Mouse (Mus musculus) testis, postnatal 14 days (tissue): ENCODE data around the gene Cnpy3.
"Not testable (repeated sequence)": the region's sequence is repeated elsewhere in the genome, so short reads cannot be mapped to it uniquely, and the experiment has no call there.

ENCODE experiments used
- DNase-seq: peaks from one replicate; pipeline ENCODE4 v3.0.0; 2021; ENCODE audit warnings: low spot score

Cnpy3 gene

DNA sequence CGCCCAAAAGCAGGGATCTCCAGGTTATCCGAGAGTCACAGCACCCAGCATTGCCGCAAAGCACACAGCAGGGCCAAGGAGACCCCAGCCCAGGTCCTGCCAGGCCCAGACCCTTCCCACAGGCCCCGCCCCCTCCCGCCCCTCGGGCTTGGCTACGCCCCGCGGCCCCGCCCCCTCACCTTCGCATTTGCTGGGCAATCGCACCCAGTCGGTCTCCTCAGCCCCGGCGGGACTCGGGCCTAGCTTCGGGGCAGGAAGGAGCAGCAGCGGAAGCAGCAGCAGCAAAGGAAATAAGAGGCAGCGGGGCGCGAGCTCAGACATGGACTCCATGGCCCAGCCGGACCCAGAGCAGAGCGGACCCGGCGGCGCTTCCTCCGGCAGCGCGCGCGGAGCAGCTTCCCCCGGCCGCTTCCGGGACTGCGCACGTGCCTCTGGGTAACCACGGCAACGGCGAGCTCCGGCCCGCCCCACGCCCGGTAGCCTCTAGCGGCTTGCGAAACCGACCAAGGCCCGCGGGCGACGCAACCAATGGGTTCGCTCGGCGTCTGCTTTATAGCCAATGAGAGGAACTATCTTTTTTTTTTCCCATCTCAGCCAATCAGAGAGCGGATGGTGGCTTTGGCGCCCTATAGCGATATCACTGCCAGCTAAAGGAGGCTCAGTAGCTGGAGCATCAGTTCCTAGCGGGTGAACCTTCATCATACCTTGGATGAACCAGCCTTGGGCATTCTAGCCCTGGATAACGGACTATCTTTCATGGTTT lies at the start of gene Cnpy3:
Cnpy3 (minus strand) TSS at position 421 of the 763 bp plus-strand sequence.
- DNase-seq, result peak; percentile 99

DNA sequence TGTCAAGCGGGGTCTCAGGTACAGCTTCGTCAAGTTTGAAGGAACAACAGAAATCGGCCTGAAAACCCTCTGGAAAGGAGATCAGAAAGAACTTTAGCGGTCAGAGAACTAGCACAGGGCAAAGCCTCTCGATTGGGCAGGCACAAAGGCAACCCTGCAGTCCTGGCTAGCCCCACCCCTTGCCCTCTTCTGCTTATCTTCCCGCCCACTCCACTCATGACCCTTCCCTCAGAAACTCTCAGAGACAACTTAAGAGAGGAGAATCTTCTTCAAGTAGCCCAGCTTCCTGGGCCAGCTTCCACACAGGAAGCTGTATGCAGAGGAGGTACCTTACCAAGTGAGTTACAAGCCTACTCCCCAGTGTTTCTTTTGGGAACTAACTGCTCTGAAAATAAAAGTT lies 49.7 kb upstream of the Cnpy3 start:
- DNase-seq, result no peak

DNA sequence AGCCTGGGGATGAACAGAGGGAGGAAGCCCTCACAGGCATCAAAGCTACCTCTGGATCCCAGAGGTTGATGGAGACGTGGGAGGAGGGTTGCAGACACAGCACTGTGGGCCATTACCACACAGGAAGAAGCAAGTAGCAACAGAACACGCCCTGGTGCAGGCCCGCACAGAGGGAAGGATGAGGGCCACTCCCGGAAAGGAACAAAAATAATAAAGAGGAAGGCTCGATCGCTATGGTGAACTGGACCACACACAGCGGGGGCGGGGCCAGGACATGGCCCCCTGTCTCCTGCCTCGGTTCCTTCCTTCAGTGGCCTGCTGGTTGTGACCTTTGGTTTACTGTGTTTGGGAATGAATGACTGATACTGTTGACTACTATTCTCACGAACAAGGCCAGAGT lies 47.7 kb upstream of the Cnpy3 start:
- DNase-seq, result no peak

DNA sequence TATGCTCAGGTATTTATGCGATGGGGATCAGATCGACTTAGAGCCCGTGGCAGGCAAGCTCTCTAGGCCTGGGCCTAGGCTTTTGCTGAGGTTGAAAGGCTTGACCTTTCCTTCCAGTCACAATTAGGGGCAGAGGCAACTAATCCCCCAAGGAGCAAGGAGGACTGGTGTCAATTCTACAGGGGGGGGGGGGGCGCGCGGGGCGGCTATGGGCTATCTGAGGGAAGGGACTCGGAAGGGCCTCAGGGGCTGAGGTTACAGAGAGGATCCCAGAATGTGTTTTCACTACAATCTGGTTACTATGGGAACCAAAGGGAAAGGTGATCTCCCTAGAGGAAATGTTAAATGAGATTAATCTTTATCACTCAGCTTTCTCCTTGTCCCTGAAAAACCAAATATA lies 45.4 kb upstream of the Cnpy3 start:
- no peak for DNase-seq

DNA sequence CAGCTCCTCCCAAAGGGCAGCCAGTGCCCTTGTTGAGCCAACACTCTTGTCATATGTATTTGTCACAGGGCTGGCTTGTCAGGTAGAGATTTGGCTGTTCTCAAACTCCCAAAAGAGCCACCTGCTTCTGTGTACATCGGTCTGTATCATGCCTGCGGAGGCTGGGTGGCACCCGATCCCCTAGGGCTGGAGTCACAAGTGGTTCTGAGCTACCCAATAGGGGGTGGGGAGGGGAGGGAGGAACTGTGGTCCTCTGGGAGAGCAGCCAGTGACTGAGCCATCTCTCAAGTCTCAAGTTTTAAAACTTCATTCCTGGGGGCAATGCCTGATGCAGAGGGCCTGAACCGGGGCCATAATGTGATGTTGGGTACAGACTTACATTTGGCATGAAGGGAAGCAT lies 44.7 kb upstream of the Cnpy3 start:
- DNase-seq, result no peak

DNA sequence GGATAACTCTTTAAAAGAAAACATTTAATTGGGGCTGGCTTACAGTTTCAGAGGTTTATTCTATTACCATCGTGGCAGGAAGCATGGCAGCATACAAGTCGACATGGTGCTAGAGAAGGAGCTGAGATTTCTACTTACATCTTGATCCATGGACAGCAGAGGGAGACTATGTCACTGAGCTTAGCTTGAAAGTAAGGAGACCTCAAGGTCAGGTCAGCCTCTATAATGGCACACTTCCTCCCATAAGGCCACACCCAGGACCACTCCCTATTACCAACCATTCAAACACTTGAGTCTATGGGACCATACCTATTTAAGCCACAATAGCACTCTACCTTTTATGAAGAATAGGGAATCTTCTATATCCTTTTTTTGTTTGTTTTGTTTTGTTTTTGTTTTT lies 40.9 kb upstream of the Cnpy3 start:
- no peak for DNase-seq

DNA sequence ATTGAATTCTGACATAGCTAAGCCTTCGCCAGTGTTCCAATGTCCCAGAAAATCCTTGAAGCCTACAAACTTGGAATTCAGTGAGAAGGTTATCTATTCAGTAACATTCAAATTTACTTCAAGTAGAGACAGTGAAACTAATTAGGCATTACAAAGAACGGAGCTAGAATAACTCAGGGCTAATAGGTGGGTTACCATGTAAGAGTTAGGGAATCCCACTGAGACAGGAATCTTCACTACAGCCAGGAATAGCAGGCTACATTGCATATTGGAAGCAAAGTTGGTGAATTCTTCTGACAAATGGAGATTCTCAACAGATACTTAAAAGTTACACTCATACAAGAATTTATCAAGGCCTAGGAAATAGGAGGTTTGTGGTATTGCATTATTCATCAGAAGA lies 36.0 kb upstream of the Cnpy3 start:
- not testable (repeated sequence) for DNase-seq

DNA sequence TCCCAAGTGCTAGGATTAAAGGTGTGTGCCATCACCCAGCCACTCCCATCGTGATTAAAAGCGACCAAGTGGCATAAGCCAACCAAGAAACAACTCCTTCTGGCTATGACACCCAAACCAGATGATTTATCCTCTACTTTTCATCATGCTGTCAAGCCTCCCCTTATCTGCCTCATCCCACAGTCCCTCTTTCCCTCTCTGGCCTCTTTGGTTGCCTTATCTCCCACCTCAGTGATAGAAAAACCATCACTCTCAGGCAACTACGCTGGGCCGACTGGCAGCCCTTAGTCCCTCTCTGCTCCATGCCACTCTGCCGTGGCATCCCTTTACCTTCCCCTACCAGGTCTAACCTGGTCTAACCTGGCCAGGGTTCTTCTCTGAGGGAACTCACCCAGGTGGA lies 34.9 kb upstream of the Cnpy3 start:
- no peak for DNase-seq

DNA sequence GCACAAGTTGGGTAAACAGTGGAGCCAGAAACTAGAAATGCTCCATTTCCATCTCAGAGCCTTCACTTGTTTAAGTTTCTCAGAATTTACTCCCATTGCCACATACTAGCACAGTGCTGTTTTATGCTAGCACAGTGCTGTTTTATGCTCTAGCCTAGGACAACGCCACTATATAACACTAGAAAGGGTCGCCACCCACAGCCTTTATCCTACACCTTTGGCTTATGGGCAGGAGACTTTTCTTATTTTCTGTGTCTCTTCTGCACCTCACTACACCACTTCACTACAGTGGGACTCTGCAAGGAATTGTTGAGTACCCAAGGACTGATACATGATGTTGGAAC lies 31.2 kb upstream of the Cnpy3 start:
- no peak for DNase-seq

DNA sequence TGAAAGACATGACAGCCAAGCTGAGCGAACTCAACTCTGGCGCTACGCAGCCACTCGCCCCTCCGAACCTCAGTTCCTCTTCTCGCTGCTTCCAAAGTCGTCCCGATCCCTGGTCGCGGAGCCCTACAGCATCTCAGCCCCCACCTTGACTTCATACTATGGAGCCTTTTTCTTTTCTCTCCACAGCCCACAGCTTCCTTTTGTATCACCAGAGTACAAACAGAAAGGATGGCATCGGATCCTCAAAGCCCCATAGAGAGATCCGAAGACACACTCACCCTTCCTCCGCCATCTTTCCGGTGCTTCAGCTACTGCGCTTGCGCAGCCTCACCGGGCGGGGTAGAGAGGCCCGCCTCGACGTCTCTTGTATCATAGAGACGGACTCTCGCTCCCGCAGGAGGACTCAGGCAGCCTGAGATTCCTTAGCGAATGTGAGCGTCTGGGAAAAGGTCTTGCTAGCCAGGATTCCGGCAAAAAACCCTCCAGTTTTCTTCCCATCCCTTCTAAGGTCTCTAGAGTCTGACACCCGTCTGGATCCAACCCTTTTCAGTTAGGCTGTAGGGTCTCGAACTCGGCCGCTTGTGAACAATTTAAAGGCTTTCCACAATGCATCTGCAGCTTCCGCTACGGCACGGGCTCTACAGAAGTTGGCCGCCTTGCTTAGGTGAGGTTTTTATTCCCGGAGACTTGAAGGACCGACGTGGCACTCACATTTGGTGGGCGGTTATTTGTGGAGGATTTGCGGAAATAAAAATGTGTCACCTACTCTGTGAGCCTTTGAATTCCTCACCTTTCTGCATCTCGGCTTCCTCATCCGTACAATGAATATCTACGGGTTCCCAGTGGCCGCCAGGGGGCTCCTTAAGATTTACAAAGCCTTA lies 30.6 kb upstream of the Cnpy3 start, which contains the start of gene Rpl7l1:
Rpl7l1 (minus strand) TSS at position 332 of the 881 bp plus-strand sequence.
- DNase-seq, result peak; percentile 94

DNA sequence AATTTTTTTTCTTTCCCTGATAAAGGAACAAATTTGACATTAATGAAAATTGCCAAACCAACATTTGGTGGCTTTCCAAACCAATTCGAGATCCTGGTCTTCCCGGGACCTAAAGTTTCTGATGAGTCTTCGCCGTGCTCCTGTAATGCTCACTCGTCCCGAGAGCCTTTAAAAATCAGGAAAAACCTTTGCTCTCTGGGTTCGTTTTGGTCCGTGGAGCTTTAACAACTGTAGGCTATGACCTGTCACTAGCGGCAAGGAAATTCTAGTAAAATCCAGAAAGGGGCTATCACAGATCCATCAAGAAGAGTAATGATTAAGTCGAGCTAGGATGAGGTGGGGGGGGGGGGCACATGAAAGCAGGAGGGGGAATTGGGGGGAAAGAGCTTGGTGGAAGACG lies 29.9 kb upstream of the Cnpy3 start:
- no peak for DNase-seq

DNA sequence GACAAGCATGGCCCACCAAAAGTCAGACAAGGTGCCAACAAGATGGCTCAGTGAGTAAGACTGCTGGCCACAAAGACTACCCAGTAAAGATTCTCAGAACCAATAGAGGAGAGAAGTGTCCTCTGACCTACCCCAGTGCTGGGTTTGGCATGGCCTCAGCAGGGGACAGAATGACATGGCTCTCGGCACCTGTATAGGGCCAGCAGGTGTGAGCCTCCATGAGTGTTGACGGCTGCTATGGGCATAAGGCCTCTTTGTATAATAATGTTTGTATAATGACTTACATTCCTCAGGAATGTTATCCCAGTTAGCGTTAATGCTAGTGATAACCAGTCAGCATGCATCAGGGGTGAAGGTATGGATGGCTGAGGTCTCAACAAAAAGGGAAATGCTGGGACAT lies 24.1 kb upstream of the Cnpy3 start:
- no peak for DNase-seq

DNA sequence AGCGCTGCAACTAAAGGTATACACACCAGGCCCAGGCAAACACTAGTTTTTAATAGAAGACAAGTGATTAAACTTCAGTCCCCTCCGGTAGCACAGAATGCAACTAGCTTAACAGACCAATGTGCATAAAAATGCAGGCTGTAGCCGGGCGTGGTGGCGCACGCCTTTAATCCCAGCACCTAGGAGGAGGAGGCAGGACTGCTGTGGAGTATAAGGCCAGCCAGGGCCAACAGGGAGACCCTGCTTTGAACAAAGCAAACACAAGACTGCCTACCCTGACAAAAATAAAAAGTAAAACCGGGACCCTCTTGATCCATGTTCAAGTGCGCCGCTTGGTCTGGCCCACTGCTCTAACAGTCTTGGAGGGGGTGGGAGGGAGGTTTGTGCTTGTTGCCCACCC lies 23.1 kb upstream of the Cnpy3 start:
- DNase-seq, result no peak

DNA sequence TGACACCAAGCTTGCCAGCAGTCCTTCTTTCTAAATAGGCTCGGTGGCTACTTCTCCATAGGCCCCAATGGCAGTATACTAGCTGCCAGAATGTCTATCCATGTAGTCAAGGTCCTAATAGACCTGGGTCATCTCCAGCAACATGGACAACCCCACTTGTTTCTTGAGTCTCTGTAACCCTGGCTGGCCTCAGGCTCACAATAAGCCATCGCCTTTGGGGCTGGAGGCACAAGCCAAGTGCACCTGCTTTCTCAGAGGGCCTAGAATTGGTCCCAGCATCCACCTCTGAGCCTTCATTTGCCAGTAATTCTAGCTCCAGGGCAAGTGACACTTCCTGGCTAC lies 22.1 kb upstream of the Cnpy3 start:
- DNase-seq, result no peak

DNA sequence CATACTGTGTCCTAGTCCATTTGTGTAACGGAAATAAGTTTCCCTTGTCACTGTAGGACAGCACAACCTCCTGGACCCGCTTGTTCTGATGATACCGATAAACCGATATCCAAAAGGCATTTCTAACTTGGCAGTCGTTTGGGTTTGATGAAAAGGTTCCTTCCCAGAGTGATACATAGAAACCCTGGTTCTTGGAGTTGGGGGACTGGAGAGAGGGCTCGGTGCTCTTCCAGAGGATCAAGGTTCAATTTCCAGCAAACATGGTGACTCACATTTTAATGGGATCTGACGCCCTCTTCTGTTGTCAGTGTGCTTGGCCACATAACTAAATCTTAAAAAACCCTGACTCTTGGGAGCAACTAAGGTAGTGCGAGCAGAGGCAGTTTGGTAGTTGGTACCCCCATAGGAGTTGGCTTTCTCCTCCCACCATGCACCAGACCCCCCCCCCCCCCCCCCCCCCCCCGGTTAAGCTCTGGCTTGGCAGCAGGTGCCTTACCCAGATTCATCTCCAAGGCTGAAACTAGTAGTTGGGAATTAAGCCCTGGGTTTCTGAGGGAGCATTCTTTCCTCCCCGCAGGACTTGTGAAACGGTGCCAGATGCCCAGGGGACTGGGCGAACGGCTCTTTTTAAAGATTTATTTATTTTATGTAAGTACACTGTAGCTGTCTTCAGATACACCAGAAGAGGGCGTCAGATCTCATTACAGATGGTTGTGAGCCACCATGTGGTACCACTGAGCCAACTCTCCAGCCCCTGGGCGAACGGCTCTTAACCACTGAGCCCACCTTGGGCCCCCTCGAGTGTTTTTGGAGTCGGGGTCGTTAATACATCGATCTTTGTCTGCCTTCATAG lies 21.5 kb upstream of the Cnpy3 start:
- no peak for DNase-seq

DNA sequence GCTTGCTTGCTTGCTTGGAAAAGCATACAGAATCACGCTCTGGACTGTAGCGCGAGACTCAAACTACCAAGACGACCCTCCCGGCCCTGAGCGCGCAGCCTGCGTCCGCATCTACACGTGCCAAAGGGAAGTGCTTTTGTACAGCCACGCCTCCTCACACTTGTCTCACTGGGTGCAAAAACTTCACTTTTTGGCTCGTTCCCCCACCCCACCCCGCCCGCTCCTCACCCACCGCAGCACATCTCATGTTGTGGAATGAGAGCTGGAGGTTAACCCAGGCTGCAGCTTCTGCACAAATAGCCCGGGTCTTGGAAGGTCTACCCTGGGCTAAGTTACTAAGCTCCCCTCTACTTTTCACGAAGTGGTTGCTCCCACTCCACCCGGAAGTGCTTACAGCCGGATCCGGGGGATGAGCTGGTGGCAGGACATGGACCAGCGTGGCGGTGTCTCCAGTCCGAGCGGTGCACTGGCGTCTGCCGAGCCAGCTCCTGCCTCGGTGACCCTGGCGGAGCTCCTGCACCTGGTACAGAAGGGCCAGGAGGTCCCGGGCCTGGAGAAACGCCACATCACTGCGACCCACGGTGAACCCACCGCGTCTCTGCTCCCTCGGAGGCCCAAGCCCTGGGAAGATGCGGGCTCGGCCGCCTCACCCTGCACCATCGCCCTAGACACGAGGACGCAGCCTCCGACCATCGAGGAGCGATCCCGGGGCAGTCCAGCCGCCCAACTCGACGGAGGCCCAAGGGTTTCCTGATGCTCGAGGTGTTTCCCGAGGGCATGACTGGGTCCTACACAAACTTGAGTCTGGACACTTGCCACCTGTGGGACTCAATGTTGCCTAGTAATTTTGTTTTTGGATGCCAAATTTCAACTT lies 20.6 kb upstream of the Cnpy3 start, which contains the start of gene 2310039H08Rik:
2310039H08Rik (plus strand) TSS at position 232 of the 874 bp plus-strand sequence.
- DNase-seq, result peak; percentile 85

DNA sequence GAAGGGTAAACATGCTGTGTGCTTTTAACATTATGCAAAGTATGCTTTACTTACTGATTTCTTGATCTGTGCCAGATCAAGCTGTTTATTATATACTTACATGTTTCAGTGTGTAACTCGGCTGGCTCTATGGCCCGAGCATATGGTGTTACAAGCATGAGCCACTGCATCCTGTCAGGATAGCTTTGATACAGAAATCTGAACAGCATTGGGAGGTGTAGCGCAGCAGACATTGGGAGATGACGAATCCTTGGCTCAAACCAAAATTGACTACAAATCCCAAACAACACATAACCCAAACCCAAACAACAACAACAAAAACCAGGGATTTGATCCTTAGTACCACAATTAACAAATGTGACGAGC lies 20.0 kb upstream of the Cnpy3 start:
- no peak for DNase-seq

DNA sequence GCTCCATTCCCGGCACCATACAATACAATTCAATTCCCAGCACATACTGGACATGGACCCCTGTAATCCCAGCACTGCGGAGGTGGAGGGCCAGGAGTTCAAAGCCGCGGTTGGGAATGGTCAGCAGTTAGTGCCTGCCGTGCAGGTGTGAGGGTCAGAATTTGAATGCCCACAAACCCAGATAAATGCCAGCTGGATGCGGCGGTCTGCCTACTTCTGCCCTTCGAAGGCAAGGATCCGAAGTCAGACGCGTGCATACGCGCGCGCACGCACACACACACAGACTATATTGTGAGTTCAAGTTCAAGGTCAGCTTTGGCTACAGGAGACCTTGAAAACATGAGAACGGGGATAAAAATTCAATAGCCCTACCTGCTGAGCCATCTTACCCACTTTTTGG lies 19.6 kb upstream of the Cnpy3 start:
- DNase-seq, result no peak

DNA sequence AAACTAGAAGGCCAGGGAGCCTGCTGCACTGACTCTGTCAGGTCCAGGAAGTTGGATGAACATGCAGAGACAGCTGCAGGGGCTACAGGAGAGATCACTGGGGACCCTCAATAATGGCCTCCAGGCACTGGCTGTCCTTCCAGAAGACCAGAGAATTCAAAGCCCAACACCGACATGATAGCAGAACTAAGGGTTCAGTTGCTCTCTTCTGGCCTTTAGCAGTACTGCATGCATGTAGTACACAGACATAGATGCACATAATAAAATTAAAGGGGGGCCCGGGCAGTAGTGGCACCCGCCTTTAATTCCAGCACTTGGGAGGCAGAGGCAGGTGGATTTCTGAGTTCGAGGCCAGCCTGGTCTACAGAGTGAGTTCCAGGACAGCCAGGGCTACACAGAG lies 19.0 kb upstream of the Cnpy3 start:
- no peak for DNase-seq

DNA sequence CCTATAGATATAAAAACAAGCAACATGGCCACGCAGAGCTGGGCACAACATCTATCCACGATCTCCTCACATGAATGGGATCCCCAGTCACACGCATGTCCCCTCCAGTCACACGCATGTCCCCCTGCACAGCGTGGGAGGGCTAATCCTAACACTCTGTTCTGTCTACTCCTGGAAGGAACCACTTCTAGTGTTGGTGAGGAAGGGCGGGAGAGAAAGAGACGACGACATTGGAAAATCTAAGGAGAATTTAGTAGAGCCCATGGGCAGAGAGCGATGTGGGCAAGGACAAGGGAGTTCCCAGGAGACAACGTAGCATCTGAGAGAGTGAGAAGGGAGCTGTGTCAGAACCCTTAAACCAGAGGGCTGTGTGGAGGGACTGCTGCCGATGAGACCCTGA lies 18.5 kb upstream of the Cnpy3 start:
- no peak for DNase-seq

DNA sequence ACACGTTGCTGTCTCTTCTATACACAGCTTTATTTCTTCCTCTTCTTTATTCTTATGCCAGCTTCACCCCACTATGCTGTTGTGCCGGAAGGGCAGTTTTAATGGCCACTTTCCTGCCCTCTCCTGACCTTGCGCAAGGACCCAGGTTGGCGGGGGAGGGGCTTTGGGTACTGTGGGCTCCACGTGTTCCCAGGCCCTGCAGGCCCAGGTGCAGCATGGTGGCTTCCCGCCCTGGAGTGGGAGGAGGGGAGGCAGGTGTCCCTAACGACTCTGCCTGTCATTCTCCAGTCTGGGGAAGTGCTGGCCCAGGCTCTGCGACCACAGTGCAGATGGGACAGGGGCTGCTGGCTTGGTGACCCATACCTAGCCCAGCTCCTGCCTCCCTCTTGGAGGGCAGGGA lies 15.9 kb upstream of the Cnpy3 start:
- no peak for DNase-seq

DNA sequence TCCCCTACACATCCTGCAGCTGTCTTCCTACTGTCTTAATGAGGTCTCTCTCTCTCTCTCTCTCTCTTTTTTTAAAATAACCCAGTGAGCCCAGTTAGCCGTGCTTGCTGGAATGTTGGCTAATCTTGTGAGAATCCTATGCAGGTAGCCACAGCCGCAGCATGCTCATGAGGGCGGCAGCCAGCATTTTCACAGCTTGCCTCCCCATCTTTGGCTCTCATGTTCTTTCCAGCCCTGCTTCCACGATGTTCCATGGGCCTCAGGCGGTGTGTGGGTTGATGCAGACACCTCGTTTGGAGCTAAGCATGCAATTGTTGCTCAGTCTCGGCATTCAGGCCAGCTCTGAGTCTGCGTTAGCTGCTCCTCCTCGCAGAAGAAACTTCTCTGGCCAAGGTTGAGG lies 12.9 kb upstream of the Cnpy3 start:
- not testable (repeated sequence) for DNase-seq
